8 mouse cellular contexts compared by ENCODE assay signal in the genomic region with DNA sequence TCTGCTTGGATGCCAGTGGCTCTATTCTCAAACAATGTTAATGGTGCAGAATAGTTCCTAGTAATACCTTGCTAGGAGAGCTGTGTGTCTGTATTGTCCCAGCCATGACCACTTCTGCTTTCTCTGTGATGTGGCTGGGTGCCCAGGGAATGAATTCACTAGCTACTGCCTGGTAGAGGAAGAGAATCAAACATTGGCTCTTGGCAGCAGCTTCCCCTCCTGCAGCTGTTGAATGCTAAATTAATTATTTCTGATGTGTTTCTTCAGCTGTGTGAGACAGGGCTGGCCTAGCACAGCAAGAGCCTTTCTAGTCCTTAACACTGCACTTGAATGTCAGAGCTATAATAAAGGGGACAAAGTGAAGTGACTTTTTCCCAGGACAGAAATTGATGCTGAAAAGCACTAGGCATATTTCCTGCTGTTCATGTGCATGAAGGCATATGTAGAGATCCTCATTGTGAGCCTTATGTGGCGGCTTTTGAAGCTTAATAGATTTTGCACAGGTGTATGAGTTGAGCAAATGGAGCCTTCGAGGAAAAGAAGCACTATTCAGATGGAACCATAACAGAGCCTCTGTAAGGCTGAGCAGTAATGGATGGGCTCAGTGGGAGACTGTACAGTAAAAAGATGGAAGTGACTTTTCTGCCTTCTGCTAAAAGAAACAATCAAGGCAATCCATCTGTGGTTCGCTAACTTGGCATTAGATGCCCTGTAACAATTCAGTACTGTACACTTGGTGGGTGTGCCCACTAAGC. TPM values are rescaled to one million over a fixed set of nuclear protein-coding genes. Genes with fewer than 3 reads are reported as not detected.
DNase-seq lines count a peak whose midpoint lies in the region; ATAC-seq and TF ChIP-seq lines count a peak whose summit lies in the region.

No protein-coding gene starts in this region.

- no peak overlapping the region for H3K9ac ChIP-seq in kidney, postnatal 0 days (ENCODE audit: low read depth, low read length)

- TF ChIP-seq CTCF in kidney, postnatal 0 days (IDR thresholded peaks at IDR 0.05; ENCODE audit: low read depth): no peak

- H3K27ac ChIP-seq in kidney, postnatal 0 days: no peak overlapping the region

- H3K4me3 ChIP-seq in kidney, postnatal 0 days (replicated peaks; ENCODE audit: low read depth, low read length): no peak overlapping the region

- H3K27me3 ChIP-seq in kidney, postnatal 0 days (ENCODE audit: insufficient read depth, low read length): no peaks in the 10 kb centered on the region

- no peaks in the 10 kb centered on the region for H3K36me3 ChIP-seq in kidney, postnatal 0 days (ENCODE audit: insufficient read depth, low read length)

- no peak overlapping the region for H3K4me2 ChIP-seq in kidney, postnatal 0 days (ENCODE audit: low read length)

- DNase-seq in kidney, postnatal 0 days (ENCODE audit: low spot score): peak; percentile 24
- DNase-seq in kidney, adult 8-10 months: no peak
- peak; percentile 81 for DNase-seq in brain, adult 2 months (ENCODE audit: low read depth, low spot score)
- DNase-seq in frontal cortex, postnatal 14 days (ENCODE audit: low spot score in 2 of 2): peak; percentile 21 to 28
- peak; percentile 29 to 36 for DNase-seq in layer of hippocampus, postnatal 36 days
- peak; percentile 29 to 44 for DNase-seq in right cerebral cortex, adult 2 months (ENCODE audit: low spot score in 2 of 2)
- no peak for DNase-seq in thymus, postnatal 36 days
- DNase-seq in thymus, postnatal 14 days: no peak

- no peak for ATAC-seq in kidney, postnatal 0 days (replicated peaks; ENCODE audit: low FRiP score, low read depth)

- H3K9me3 ChIP-seq in kidney, postnatal 0 days (replicated peaks; ENCODE audit: low read length): no peaks in the 10 kb centered on the region

- WGBS in kidney, postnatal 0 days: 80% methylated on average over 3 of the region's 3 CpGs

- no peaks in the 10 kb centered on the region for H3K4me1 ChIP-seq in kidney, postnatal 0 days (replicated peaks; ENCODE audit: insufficient read depth, low read length)

RNA-seq across cellular contexts. Expression of a gene that starts 46.9 kb away (rescaled TPM):
- polyA plus RNA-seq in kidney, postnatal 0 days (2015; fragmentation: Nextera tagmentation; extraction: Ambion mirVana): 19.9 and 20.8 TPM in 2 replicates
- total RNA-seq in layer of hippocampus, postnatal 36 days (2021): 10 to 100 TPM; 12.7 to 15.8 TPM

RNA-seq across cellular contexts. Expression of a gene that starts 47.4 kb away (rescaled TPM):
- polyA plus RNA-seq in kidney, postnatal 0 days (2015; fragmentation: Nextera tagmentation; extraction: Ambion mirVana): 63.4 and 66.2 TPM in 2 replicates
- total RNA-seq in layer of hippocampus, postnatal 36 days (2021): 10 to 100 TPM; 23.4 to 24.9 TPM

Comparison
In these comparisons a context has a peak if more than half of its experiments do, and no peak if none do; other contexts are left out.
1. DNase-seq: peak in kidney, postnatal 0 days (single experiment), brain, adult 2 months (single experiment), frontal cortex, postnatal 14 days (2 of 2), layer of hippocampus, postnatal 36 days (2 of 2) and right cerebral cortex, adult 2 months (2 of 2); none in kidney, adult 8-10 months (0 of 2), thymus, postnatal 36 days (0 of 2) and thymus, postnatal 14 days (single experiment).